In genomic region chr12:89668856-89669255, GRCm38 (mm10) we compare ENCODE assay signal across 14 mouse cellular contexts.
DNase-seq lines count a peak whose midpoint lies in the region; ATAC-seq and TF ChIP-seq lines count a peak whose summit lies in the region.
"Had no signal": no experiment of that assay in that cellular context is flagged by ENCODE, and none has a peak within 500 bp of the region (broad histone marks: within the 10 kb centered on the region; RNA-seq: fewer than 3 reads in every experiment).

No protein-coding gene starts in this region.

- H3K9ac ChIP-seq in lung, postnatal 0 days (replicated peaks; ENCODE audit: low read depth) = no peak overlapping the region
- H3K9ac ChIP-seq: heart, embryonic 15.5 days; liver, embryonic 15.5 days had no signal

- peak; percentile 32 to 48 for DNase-seq in cerebellum, postnatal 10 days
- DNase-seq in cerebellum, adult 18-20 months = no peak
- peak; percentile 22 to 71 for DNase-seq in left cerebral cortex, postnatal 25 days (ENCODE audit: low spot score in 2 of 2)
- DNase-seq in left cerebral cortex, postnatal 36 days (ENCODE audit: low spot score in 2 of 2) = no peak
- DNase-seq in layer of hippocampus, adult 9-10 months (ENCODE audit: low spot score) = peak; percentile 59
- DNase-seq in right cerebral cortex, postnatal 4 days = peak; percentile 15
- no peak for DNase-seq in lung, postnatal 0 days (ENCODE audit: low spot score)
- DNase-seq in embryo, embryonic 10.5 days (ENCODE audit: low spot score) = no peak
- DNase-seq: adrenal gland, adult 2 months; gastrocnemius, postnatal 36 days; spleen, adult 18-20 months had no signal

- no peak overlapping the region for H3K4me2 ChIP-seq in lung, postnatal 0 days (replicated peaks; ENCODE audit: low read depth, low read length)
- H3K4me2 ChIP-seq: heart, embryonic 15.5 days; liver, embryonic 15.5 days had no signal

- no peak overlapping the region for H3K4me3 ChIP-seq in lung, postnatal 0 days (ENCODE audit: low read depth, low read length)
- H3K4me3 ChIP-seq: heart, embryonic 15.5 days; liver, embryonic 15.5 days had no signal

- H3K4me1 ChIP-seq in lung, postnatal 0 days (ENCODE audit: insufficient read depth, low read depth, low read length) = no peaks in the 10 kb centered on the region
- H3K4me1 ChIP-seq: heart, embryonic 15.5 days; liver, embryonic 15.5 days had no signal

- H3K36me3 ChIP-seq in lung, postnatal 0 days (ENCODE audit: insufficient read depth, low read length) = no peaks in the 10 kb centered on the region
- H3K36me3 ChIP-seq: heart, embryonic 15.5 days; liver, embryonic 15.5 days had no signal

- no peak overlapping the region for H3K27ac ChIP-seq in lung, postnatal 0 days (ENCODE audit: low read length)
- H3K27ac ChIP-seq: heart, embryonic 15.5 days; liver, embryonic 15.5 days; macrophage had no signal

- no peak for TF ChIP-seq EP300 in lung, postnatal 0 days (IDR thresholded peaks at IDR 0.05)

- intact Hi-C loops in left cerebral cortex, postnatal 25 days (cut with DNase I) = no loop called here
- intact Hi-C loops in left cerebral cortex, postnatal 36 days (cut with DNase I) = no loop called here

- ATAC-seq in lung, postnatal 0 days = no peak

- WGBS in lung, postnatal 0 days = 65% methylated on average over 2 of the region's 2 CpGs

- H3K27me3 ChIP-seq in lung, postnatal 0 days (replicated peaks; ENCODE audit: insufficient read depth, low read length) = no peaks in the 10 kb centered on the region
- H3K27me3 ChIP-seq: heart, embryonic 15.5 days; liver, embryonic 15.5 days had no signal

- H3K9me3 ChIP-seq in lung, postnatal 0 days (ENCODE audit: low read length) = no peaks in the 10 kb centered on the region
- H3K9me3 ChIP-seq: heart, embryonic 15.5 days; liver, embryonic 15.5 days had no signal

- no peak for TF ChIP-seq CTCF in lung, postnatal 0 days (IDR thresholded peaks at IDR 0.05)

Comparison
In these comparisons a context has a peak if more than half of its experiments do, and no peak if none do; other contexts are left out.
1. DNase-seq: peak in cerebellum, postnatal 10 days (2 of 2), left cerebral cortex, postnatal 25 days (2 of 2), layer of hippocampus, adult 9-10 months (single experiment) and right cerebral cortex, postnatal 4 days (single experiment); none in cerebellum, adult 18-20 months (0 of 2), left cerebral cortex, postnatal 36 days (0 of 2), lung, postnatal 0 days (single experiment) and embryo, embryonic 10.5 days (single experiment).